9 mouse cellular contexts compared by ENCODE assay signal in genomic region chr13:110747223-110747868, GRCm38 (mm10).
DNase-seq lines count a peak whose midpoint lies in the region; ATAC-seq and TF ChIP-seq lines count a peak whose summit lies in the region.
"Had no signal": no experiment of that assay in that cellular context is flagged by ENCODE, and none has a peak within 500 bp of the region (broad histone marks: within the 10 kb centered on the region; RNA-seq: fewer than 3 reads in every experiment).

No protein-coding gene starts in this region.

- no peak overlapping the region for H3K9ac ChIP-seq in midbrain, postnatal 0 days (replicated peaks; ENCODE audit: low read length, poor library complexity, severe bottlenecking)
- H3K9ac ChIP-seq in midbrain, embryonic 11.5 days (ENCODE audit: low read length), result no peak overlapping the region
- no peak overlapping the region for H3K9ac ChIP-seq in heart, embryonic 12.5 days
- H3K9ac ChIP-seq: forebrain, embryonic 15.5 days had no signal

- H3K36me3 ChIP-seq in midbrain, postnatal 0 days (ENCODE audit: insufficient read depth, low read length), result no peaks in the 10 kb centered on the region
- no peaks in the 10 kb centered on the region for H3K36me3 ChIP-seq in midbrain, embryonic 11.5 days (ENCODE audit: control insufficient read depth, insufficient read depth, low read length)
- H3K36me3 ChIP-seq in heart, embryonic 12.5 days, result no peaks in the 10 kb centered on the region
- H3K36me3 ChIP-seq: forebrain, embryonic 15.5 days had no signal

- peak; percentile 13 for DNase-seq in midbrain, postnatal 0 days (ENCODE audit: low spot score)
- no peak for DNase-seq in midbrain, embryonic 11.5 days (ENCODE audit: low spot score, missing footprints)
- peak; percentile 10 to 47 for DNase-seq in kidney, postnatal 25 days
- DNase-seq in cerebellum, adult 11-12 months, result no peak
- DNase-seq in left cerebral cortex, adult 11 months (ENCODE audit: low spot score), result no peak
- DNase-seq in cerebellum, postnatal 36 days, result no peak

- no peak for ATAC-seq in midbrain, postnatal 0 days (ENCODE audit: low FRiP score)
- ATAC-seq in midbrain, embryonic 11.5 days (ENCODE audit: low FRiP score), result no peak
- ATAC-seq in heart, embryonic 12.5 days (ENCODE audit: insufficient number of reproducible peaks, low FRiP score), result no peak
- peak; percentile 54; the same call in 1 of the 2 replicates for ATAC-seq in megakaryocyte progenitor cell, adult 5-6 weeks (replicated peaks; ENCODE audit: poor library complexity)
- ATAC-seq: forebrain, embryonic 15.5 days had no signal

- no peaks in the 10 kb centered on the region for H3K9me3 ChIP-seq in midbrain, postnatal 0 days (ENCODE audit: low read length)
- H3K9me3 ChIP-seq in midbrain, embryonic 11.5 days (ENCODE audit: control insufficient read depth, low read length), result no peaks in the 10 kb centered on the region
- peaks cover 5% of the 10 kb centered on the region; the same call in 1 of the 2 replicates for H3K9me3 ChIP-seq in heart, embryonic 12.5 days (replicated peaks)
- H3K9me3 ChIP-seq: forebrain, embryonic 15.5 days had no signal

- no peak for TF ChIP-seq CTCF in midbrain, postnatal 0 days (IDR thresholded peaks at IDR 0.05)

- no peak overlapping the region for H3K27ac ChIP-seq in midbrain, postnatal 0 days (ENCODE audit: low read depth, low read length)
- no peak overlapping the region for H3K27ac ChIP-seq in midbrain, embryonic 11.5 days (ENCODE audit: low read depth, low read length)
- peak overlapping the region; percentile 51; the same call in 1 of the 2 replicates for H3K27ac ChIP-seq in heart, embryonic 12.5 days (ENCODE audit: poor library complexity, severe bottlenecking)
- H3K27ac ChIP-seq: forebrain, embryonic 15.5 days had no signal

- H3K4me2 ChIP-seq in midbrain, postnatal 0 days (ENCODE audit: low read depth, low read length, poor library complexity, severe bottlenecking), result no peak overlapping the region
- no peak overlapping the region for H3K4me2 ChIP-seq in midbrain, embryonic 11.5 days
- H3K4me2 ChIP-seq in heart, embryonic 12.5 days, result no peak overlapping the region
- H3K4me2 ChIP-seq: forebrain, embryonic 15.5 days had no signal

- H3K4me3 ChIP-seq in midbrain, postnatal 0 days (ENCODE audit: low read depth, low read length), result no peak overlapping the region
- no peak overlapping the region for H3K4me3 ChIP-seq in midbrain, embryonic 11.5 days (ENCODE audit: low read depth, low read length)
- H3K4me3 ChIP-seq in heart, embryonic 12.5 days, result no peak overlapping the region
- H3K4me3 ChIP-seq: forebrain, embryonic 15.5 days had no signal

- no peaks in the 10 kb centered on the region for H3K4me1 ChIP-seq in midbrain, postnatal 0 days (ENCODE audit: insufficient read depth, low read length)
- no peaks in the 10 kb centered on the region for H3K4me1 ChIP-seq in midbrain, embryonic 11.5 days (ENCODE audit: control insufficient read depth, insufficient read depth, low read length)
- peaks cover 9% of the 10 kb centered on the region for H3K4me1 ChIP-seq in heart, embryonic 12.5 days (replicated peaks)

- 38% methylated on average over 6 of the region's 6 CpGs for WGBS in midbrain, postnatal 0 days
- 69% methylated on average over 6 of the region's 6 CpGs for WGBS in midbrain, embryonic 11.5 days
- 32% methylated on average over 6 of the region's 6 CpGs for WGBS in heart, embryonic 12.5 days

- no peaks in the 10 kb centered on the region for H3K27me3 ChIP-seq in midbrain, postnatal 0 days (ENCODE audit: insufficient read depth, low read length)
- no peaks in the 10 kb centered on the region for H3K27me3 ChIP-seq in midbrain, embryonic 11.5 days (ENCODE audit: control insufficient read depth, insufficient read depth, low read length)
- H3K27me3 ChIP-seq in heart, embryonic 12.5 days (replicated peaks), result no peaks in the 10 kb centered on the region
- H3K27me3 ChIP-seq: forebrain, embryonic 15.5 days had no signal

Comparison
In these comparisons a context has a peak if more than half of its experiments do, and no peak if none do; other contexts are left out.
1. DNase-seq: peak in midbrain, postnatal 0 days (single experiment) and kidney, postnatal 25 days (2 of 2); none in midbrain, embryonic 11.5 days (single experiment), cerebellum, adult 11-12 months (single experiment), left cerebral cortex, adult 11 months (single experiment) and cerebellum, postnatal 36 days (0 of 2).